Mouse (Mus musculus) hindbrain, embryonic 14.5 days (tissue): ENCODE data around the gene Scaf11. TPM values are rescaled to one million over a fixed set of nuclear protein-coding genes. Genes with fewer than 3 reads are reported as not detected.
"Not testable (repeated sequence)": the region's sequence is repeated elsewhere in the genome, so short reads cannot be mapped to it uniquely, and the experiment has no call there.

Experiments
- ATAC-seq: fragments of 200-750 bp; cut with Nextera tagmentation; 2 replicates; pipeline ENCODE4 v1.8.0; 2017; ENCODE audit warnings: moderate number of reproducible peaks, mild to moderate bottlenecking, moderate TSS enrichment, moderate library complexity; ENCODE audit not compliant: low FRiP score
- DNase-seq: peaks from one replicate; pipeline ENCODE4 v3.0.0-alpha.2; 2015; ENCODE audit warnings: low spot score
- H3K27ac ChIP-seq: fragments of 300-500 bp; sonication (generic); 2 replicates; pipeline ENCODE4 v1.5.1; 2014; ENCODE audit warnings: mild to moderate bottlenecking, moderate library complexity
- H3K27me3 ChIP-seq: fragments of 300-500 bp; sonication (generic); 2 replicates; pipeline ENCODE4 v1.6.1; 2014; ENCODE audit warnings: mild to moderate bottlenecking, low read length, mixed read lengths; ENCODE audit not compliant: control insufficient read depth, insufficient read depth
- H3K36me3 ChIP-seq: fragments of 300-500 bp; sonication (generic); replicated peaks from 2 replicates; pipeline ENCODE4 v1.6.1; 2014; ENCODE audit not compliant: control insufficient read depth, insufficient read depth
- H3K4me1 ChIP-seq: fragments of 300-500 bp; sonication (generic); replicated peaks from 2 replicates; pipeline ENCODE4 v1.6.1; 2014; ENCODE audit warnings: antibody characterized with exemption, low read length, mixed read lengths; ENCODE audit not compliant: control insufficient read depth, insufficient read depth
- H3K4me2 ChIP-seq: fragments of 300-500 bp; sonication (generic); replicated peaks from 2 replicates; pipeline ENCODE4 v1.6.1; 2014; ENCODE audit warnings: mild to moderate bottlenecking, moderate library complexity
- H3K4me3 ChIP-seq: fragments of 300-500 bp; sonication (generic); replicated peaks from 2 replicates; pipeline ENCODE4 v1.5.1; 2014; ENCODE audit warnings: mild to moderate bottlenecking, low read length
- H3K9ac ChIP-seq: fragments of 300-500 bp; sonication (generic); 2 replicates; pipeline ENCODE4 v1.6.1; 2014
- H3K9me3 ChIP-seq: fragments of 300-500 bp; sonication (generic); 2 replicates; pipeline ENCODE4 v1.6.1; 2016; ENCODE audit warnings: low read length; ENCODE audit not compliant: control insufficient read depth
- whole genome bisulfite sequencing: fragments of 180-500 bp; shearing (Covaris S2); extraction: QIAGEN DNeasy Blood & Tissue Kit; methylation state at CpG from one replicate; pipeline ENCODE4 v1.1.7; 2014; 5-methylcytosine and 5-hydroxymethylcytosine counted together
- polyA plus RNA-seq: library from polyadenylated mRNA; unstranded; fragments of >200 nt; fragmentation: Nextera tagmentation; extraction: Ambion mirVana; gene quantifications from 2 replicates; pipeline ENCODE4 v1.2.1, GENCODE M21; 2014

The Scaf11 gene
- 47.5 and 49.6 TPM in 2 replicates for polyA plus RNA-seq

- H3K9ac ChIP-seq = peak within 1 kb of the TSS; percentile 84
- no peaks in the 10 kb centered on the region for H3K36me3 ChIP-seq
- H3K4me1 ChIP-seq = peaks cover 19% of the 10 kb centered on the region
- ATAC-seq = peak; percentile 94
- H3K4me2 ChIP-seq = peak within 1 kb of the TSS; percentile 87
- H3K9me3 ChIP-seq = no peaks in the 10 kb centered on the region
- H3K4me3 ChIP-seq = peak within 1 kb of the TSS; percentile 89
- H3K27ac ChIP-seq = peak within 1 kb of the TSS; percentile 97
- peak; percentile 98 for DNase-seq
- H3K27me3 ChIP-seq = no peaks in the 10 kb centered on the region
- under 1% methylated on average over 58 of the region's 96 CpGs for WGBS
Observed at GRCm38 (mm10) chr15:96460730-96461540, at the start of gene Scaf11. Scaf11 (minus strand) TSS chr15:96460843.

GRCm38 (mm10) chr15:96507097-96507840 lies 46.6 kb upstream of the Scaf11 start:
- Histone ChIP-seq H3K36me3 (no peaks in the 10 kb centered on the region), H3K4me1 (no peaks in the 10 kb centered on the region), H3K27ac (no peak overlapping the region), H3K9ac (no peak overlapping the region), H3K9me3 (peaks cover 12% of the 10 kb centered on the region; the same call in 1 of the 2 replicates), H3K27me3 (no peaks in the 10 kb centered on the region), H3K4me2 (peak overlapping the region; percentile 30; the same call in 1 of the 2 replicates), H3K4me3 (no peak overlapping the region)
- DNase-seq (peak; percentile 77), ATAC-seq (no peak)
- WGBS = 48% methylated on average over 18 of the region's 18 CpGs

GRCm38 (mm10) chr15:96497646-96498045 lies 37.0 kb upstream of the Scaf11 start:
- H3K27ac ChIP-seq = no peak overlapping the region
- WGBS = 90% methylated on average over 7 of the region's 7 CpGs
- H3K4me1 ChIP-seq = no peaks in the 10 kb centered on the region
- H3K4me3 ChIP-seq = no peak overlapping the region
- H3K4me2 ChIP-seq = no peak overlapping the region
- DNase-seq = no peak
- no peak for ATAC-seq
- H3K9me3 ChIP-seq = 0 out of 2 replicates have a peak, but pooled peaks cover 4% of the 10 kb centered on the region
- H3K27me3 ChIP-seq = no peaks in the 10 kb centered on the region
- no peak overlapping the region for H3K9ac ChIP-seq
- H3K36me3 ChIP-seq = no peaks in the 10 kb centered on the region

GRCm38 (mm10) chr15:96494279-96494678 lies 33.6 kb upstream of the Scaf11 start:
- 93% methylated on average over 6 of the region's 6 CpGs for WGBS
- no peak overlapping the region for H3K4me3 ChIP-seq
- no peaks in the 10 kb centered on the region for H3K27me3 ChIP-seq
- no peak overlapping the region for H3K9ac ChIP-seq
- H3K9me3 ChIP-seq = no peaks in the 10 kb centered on the region
- H3K4me2 ChIP-seq = no peak overlapping the region
- no peak overlapping the region for H3K27ac ChIP-seq
- H3K36me3 ChIP-seq = no peaks in the 10 kb centered on the region
- H3K4me1 ChIP-seq = peaks cover 4% of the 10 kb centered on the region
- DNase-seq = no peak
- no peak for ATAC-seq

GRCm38 (mm10) chr15:96493573-96493972 lies 32.9 kb upstream of the Scaf11 start:
- Histone ChIP-seq H3K4me1 (peaks cover 11% of the 10 kb centered on the region), H3K27ac (no peak overlapping the region), H3K36me3 (no peaks in the 10 kb centered on the region), H3K9ac (no peak overlapping the region), H3K9me3 (no peaks in the 10 kb centered on the region), H3K4me2 (no peak overlapping the region), H3K4me3 (no peak overlapping the region), H3K27me3 (no peaks in the 10 kb centered on the region)
- no peak for ATAC-seq
- WGBS = 74% methylated on average over 5 of the region's 5 CpGs
- DNase-seq = no peak

- WGBS = 93% methylated on average over 4 of the region's 4 CpGs
- not testable (repeated sequence) for H3K36me3 ChIP-seq, H3K27ac ChIP-seq, H3K4me3 ChIP-seq, ATAC-seq, H3K9ac ChIP-seq, DNase-seq, H3K9me3 ChIP-seq, H3K4me2 ChIP-seq, H3K27me3 ChIP-seq
- H3K4me1 ChIP-seq = peaks cover 17% of the 10 kb centered on the region
Observed at GRCm38 (mm10) chr15:96492919-96493318, 32.3 kb upstream of the Scaf11 start.

GRCm38 (mm10) chr15:96491861-96492641 lies 31.4 kb upstream of the Scaf11 start:
- H3K4me1 ChIP-seq = peaks cover 17% of the 10 kb centered on the region
- H3K4me2 ChIP-seq = no peak overlapping the region
- WGBS = 33% methylated on average over 13 of the region's 13 CpGs
- no peak overlapping the region for H3K4me3 ChIP-seq
- DNase-seq (peak; percentile 61), ATAC-seq (no peak)
- H3K27me3 ChIP-seq = no peaks in the 10 kb centered on the region
- H3K9ac ChIP-seq = no peak overlapping the region
- peak overlapping the region; percentile 49; the same call in 1 of the 2 replicates for H3K27ac ChIP-seq
- no peaks in the 10 kb centered on the region for H3K36me3 ChIP-seq
- no peaks in the 10 kb centered on the region for H3K9me3 ChIP-seq

GRCm38 (mm10) chr15:96491421-96491820 lies 30.8 kb upstream of the Scaf11 start:
- no peak overlapping the region for H3K4me2 ChIP-seq
- no peak overlapping the region for H3K27ac ChIP-seq
- 34% methylated on average over 3 of the region's 3 CpGs for WGBS
- no peaks in the 10 kb centered on the region for H3K36me3 ChIP-seq
- H3K9me3 ChIP-seq = no peaks in the 10 kb centered on the region
- no peaks in the 10 kb centered on the region for H3K27me3 ChIP-seq
- peaks cover 17% of the 10 kb centered on the region for H3K4me1 ChIP-seq
- ATAC-seq (no peak), DNase-seq (no peak)
- no peak overlapping the region for H3K4me3 ChIP-seq
- no peak overlapping the region for H3K9ac ChIP-seq

- Histone ChIP-seq H3K36me3 (no peaks in the 10 kb centered on the region), H3K4me2 (no peak overlapping the region), H3K4me3 (no peak overlapping the region), H3K9ac (no peak overlapping the region), H3K27me3 (no peaks in the 10 kb centered on the region), H3K27ac (no peak overlapping the region), H3K9me3 (no peaks in the 10 kb centered on the region), H3K4me1 (peaks cover 17% of the 10 kb centered on the region)
- ATAC-seq = no peak
- WGBS = 78% methylated on average over 5 of the region's 5 CpGs
- no peak for DNase-seq
Observed at GRCm38 (mm10) chr15:96490123-96490522, 29.5 kb upstream of the Scaf11 start.
